Mouse (Mus musculus) testis, adult 2 months (tissue): ENCODE measurements at regions not wholly inside any gene's neighbourhood (a gene's known extent, or its start where the extent isn't known, plus 50 kb on each side); places are given as distances from the start of the nearest gene placed in this dataset.

Source experiments
- CTCF ChIP-seq: fragments of 200-500 bp; IDR thresholded peaks from 2 replicates; pipeline ENCODE4 v1.5.1; 2012; ENCODE audit warnings: low read depth, mild to moderate bottlenecking, inconsistent platforms, low read length, moderate library complexity; ENCODE audit not compliant: control insufficient read depth, insufficient read depth, insufficient replicate concordance
- POLR2A ChIP-seq: fragments of 200-500 bp; IDR thresholded peaks from 2 replicates; pipeline ENCODE4 v1.6.1; 2012; ENCODE audit warnings: low read depth, mild to moderate bottlenecking, inconsistent platforms, low read length, moderate library complexity; ENCODE audit not compliant: control insufficient read depth

GRCm38 (mm10) chr5:112634701-112635100, 57.7 kb upstream of the Sez6l start:
- TF ChIP-seq POLR2A (no peak), CTCF (no peak)
